Mouse (Mus musculus): ENCODE measurements around the gene B4galt5. TPM values are rescaled to one million over a fixed set of nuclear protein-coding genes. Genes with fewer than 3 reads are reported as not detected.

B4galt5 gene
- polyA plus RNA-seq, 1 experiment, result 28.3 TPM

GRCm38 (mm10) chr2:167274713-167275465, 74.1 kb downstream of the B4galt5 start:
- Histone ChIP-seq H3K4me1 (ENCODE audit: control insufficient read depth, insufficient read depth, low read length) (no peaks in the 10 kb centered on the region), H3K4me3 (ENCODE audit: insufficient read depth, low read length) (no peak overlapping the region), H3K27ac (ENCODE audit: insufficient read depth, low read length) (no peak overlapping the region)
- TF ChIP-seq CTCF (IDR thresholded peaks at IDR 0.05; ENCODE audit: borderline replicate concordance, insufficient read depth, low read length), result no peak
- no peak for TF ChIP-seq POLR2A (IDR thresholded peaks at IDR 0.05; ENCODE audit: low read depth, low read length)

- H3K27ac ChIP-seq (ENCODE audit: insufficient read depth, low read length), result no peak overlapping the region
- no peak overlapping the region for H3K4me3 ChIP-seq (ENCODE audit: insufficient read depth, low read length)
Measured at GRCm38 (mm10) chr2:167273206-167273740, 75.7 kb downstream of the B4galt5 start.

GRCm38 (mm10) chr2:167272706-167273105, 76.3 kb downstream of the B4galt5 start:
- TF ChIP-seq CTCF (IDR thresholded peaks at IDR 0.05; ENCODE audit: borderline replicate concordance, insufficient read depth, low read length) (no peak), POLR2A (IDR thresholded peaks at IDR 0.05; ENCODE audit: low read depth, low read length) (no peak)

More at GRCm38 (mm10) chr2:167273206-167273740, 75.7 kb downstream of the B4galt5 start:
- peaks cover 5% of the 10 kb centered on the region; the same call in 1 of the 2 replicates for H3K4me1 ChIP-seq (ENCODE audit: control insufficient read depth, insufficient read depth, low read length)
- TF ChIP-seq CTCF (IDR thresholded peaks at IDR 0.05; ENCODE audit: borderline replicate concordance, insufficient read depth, low read length) (no peak), POLR2A (IDR thresholded peaks at IDR 0.05; ENCODE audit: low read depth, low read length) (no peak)

GRCm38 (mm10) chr2:167271121-167271521, 77.9 kb downstream of the B4galt5 start:
- Histone ChIP-seq H3K4me3 (ENCODE audit: insufficient read depth, low read length) (no peak overlapping the region), H3K27ac (ENCODE audit: insufficient read depth, low read length) (no peak overlapping the region), H3K4me1 (ENCODE audit: control insufficient read depth, insufficient read depth, low read length) (peaks cover 5% of the 10 kb centered on the region; the same call in 1 of the 2 replicates)
- TF ChIP-seq POLR2A (IDR thresholded peaks at IDR 0.05; ENCODE audit: low read depth, low read length) (no peak), CTCF (IDR thresholded peaks at IDR 0.05; ENCODE audit: borderline replicate concordance, insufficient read depth, low read length) (no peak)

More at GRCm38 (mm10) chr2:167272706-167273105, 76.3 kb downstream of the B4galt5 start:
- no peak overlapping the region for H3K4me3 ChIP-seq (ENCODE audit: insufficient read depth, low read length)
- no peak overlapping the region for H3K27ac ChIP-seq (ENCODE audit: insufficient read depth, low read length)
- H3K4me1 ChIP-seq (ENCODE audit: control insufficient read depth, insufficient read depth, low read length), result peaks cover 5% of the 10 kb centered on the region; the same call in 1 of the 2 replicates

GRCm38 (mm10) chr2:167270496-167270895, 78.5 kb downstream of the B4galt5 start:
- no peak overlapping the region for H3K4me3 ChIP-seq (ENCODE audit: insufficient read depth, low read length)
- peaks cover 5% of the 10 kb centered on the region; the same call in 1 of the 2 replicates for H3K4me1 ChIP-seq (ENCODE audit: control insufficient read depth, insufficient read depth, low read length)
- H3K27ac ChIP-seq (ENCODE audit: insufficient read depth, low read length), result no peak overlapping the region
- no peak for TF ChIP-seq CTCF (IDR thresholded peaks at IDR 0.05; ENCODE audit: borderline replicate concordance, insufficient read depth, low read length)
- no peak for TF ChIP-seq POLR2A (IDR thresholded peaks at IDR 0.05; ENCODE audit: low read depth, low read length)

- no peak overlapping the region for H3K4me3 ChIP-seq (ENCODE audit: insufficient read depth, low read length)
- H3K4me1 ChIP-seq (ENCODE audit: control insufficient read depth, insufficient read depth, low read length), result peaks cover 6% of the 10 kb centered on the region; the same call in 1 of the 2 replicates
- TF ChIP-seq POLR2A (IDR thresholded peaks at IDR 0.05; ENCODE audit: low read depth, low read length), result no peak
- TF ChIP-seq CTCF (IDR thresholded peaks at IDR 0.05; ENCODE audit: borderline replicate concordance, insufficient read depth, low read length), result no peak
- H3K27ac ChIP-seq (ENCODE audit: insufficient read depth, low read length), result peak overlapping the region; percentile 3; the same call in 1 of the 2 replicates
Measured at GRCm38 (mm10) chr2:167268721-167269120, 80.3 kb downstream of the B4galt5 start.

- Histone ChIP-seq H3K4me1 (ENCODE audit: control insufficient read depth, insufficient read depth, low read length) (peaks cover 9% of the 10 kb centered on the region; the same call in 1 of the 2 replicates), H3K27ac (ENCODE audit: insufficient read depth, low read length) (peak overlapping the region; percentile 3; the same call in 1 of the 2 replicates), H3K4me3 (ENCODE audit: insufficient read depth, low read length) (no peak overlapping the region)
- TF ChIP-seq CTCF (IDR thresholded peaks at IDR 0.05; ENCODE audit: borderline replicate concordance, insufficient read depth, low read length) (no peak), POLR2A (IDR thresholded peaks at IDR 0.05; ENCODE audit: low read depth, low read length) (no peak)
Measured at GRCm38 (mm10) chr2:167268411-167268690, 80.6 kb downstream of the B4galt5 start.

GRCm38 (mm10) chr2:167267531-167268410, 81.2 kb downstream of the B4galt5 start:
- Histone ChIP-seq H3K4me1 (ENCODE audit: control insufficient read depth, insufficient read depth, low read length) (peaks cover 10% of the 10 kb centered on the region; the same call in 1 of the 2 replicates), H3K4me3 (ENCODE audit: insufficient read depth, low read length) (no peak overlapping the region), H3K27ac (ENCODE audit: insufficient read depth, low read length) (no peak overlapping the region)
- TF ChIP-seq POLR2A (IDR thresholded peaks at IDR 0.05; ENCODE audit: low read depth, low read length), result no peak
- TF ChIP-seq CTCF (IDR thresholded peaks at IDR 0.05; ENCODE audit: borderline replicate concordance, insufficient read depth, low read length), result no peak

GRCm38 (mm10) chr2:167266231-167266630, 82.8 kb downstream of the B4galt5 start:
- Histone ChIP-seq H3K27ac (ENCODE audit: insufficient read depth, low read length) (no peak overlapping the region), H3K4me1 (ENCODE audit: control insufficient read depth, insufficient read depth, low read length) (peaks cover 10% of the 10 kb centered on the region; the same call in 1 of the 2 replicates), H3K4me3 (ENCODE audit: insufficient read depth, low read length) (no peak overlapping the region)
- no peak for TF ChIP-seq CTCF (IDR thresholded peaks at IDR 0.05; ENCODE audit: borderline replicate concordance, insufficient read depth, low read length)
- no peak for TF ChIP-seq POLR2A (IDR thresholded peaks at IDR 0.05; ENCODE audit: low read depth, low read length)

All from embryonic fibroblast, embryonic 13.5 days (primary cell).